In genomic region chr12:102704457-102705198, GRCm38 (mm10) we compare ENCODE assay signal across 8 mouse cellular contexts. TPM values are rescaled to one million over a fixed set of nuclear protein-coding genes. Genes with fewer than 3 reads are reported as not detected.
DNase-seq lines count a peak whose midpoint lies in the region; TF ChIP-seq lines count a peak whose summit lies in the region.

Gene Itpk1, minus strand, starts transcription at chr12:102704930.

- H3K4me3 ChIP-seq in MEL (ENCODE audit: control insufficient read depth in 1 of 2, insufficient read depth in 1 of 2, low read depth in 2 of 2, low read length in 2 of 2), result peak within 1 kb of the TSS; percentile 93 to 98
- peak within 1 kb of the TSS; percentile 70 for H3K4me3 ChIP-seq in erythroblast, embryonic 14.5 days (replicated peaks)
- peak within 1 kb of the TSS; percentile 84 for H3K4me3 ChIP-seq in hindbrain, embryonic 10.5 days

- H3K9me3 ChIP-seq in MEL (replicated peaks; ENCODE audit: insufficient read depth, low read length), result no peaks in the 10 kb centered on the region
- H3K9me3 ChIP-seq in erythroblast, embryonic 14.5 days (ENCODE audit: control insufficient read depth, low read length), result no peaks in the 10 kb centered on the region
- H3K9me3 ChIP-seq in hindbrain, embryonic 10.5 days, result no peaks in the 10 kb centered on the region

- peak; percentile 31 to 49; a peak in 2 of 4 replicates for TF ChIP-seq POLR2A in MEL (IDR thresholded peaks at IDR 0.05; ENCODE audit: control insufficient read depth in 1 of 2, insufficient read depth in 1 of 2, low read depth in 1 of 2, low read length in 2 of 2, poor library complexity in 1 of 2)

- H3K27me3 ChIP-seq in MEL (ENCODE audit: control insufficient read depth in 1 of 2, insufficient read depth in 2 of 2, low read length in 2 of 2), result no peaks in the 10 kb centered on the region
- H3K27me3 ChIP-seq in erythroblast, embryonic 14.5 days (ENCODE audit: control insufficient read depth), result peaks cover 30% of the 10 kb centered on the region
- peaks cover 22% of the 10 kb centered on the region; the same call in 1 of the 2 replicates for H3K27me3 ChIP-seq in hindbrain, embryonic 10.5 days (ENCODE audit: insufficient read depth, poor library complexity, severe bottlenecking)

- TF ChIP-seq EP300 in MEL (IDR thresholded peaks at IDR 0.05; ENCODE audit: low read depth in 1 of 2, low read length in 2 of 2), result no peak

- 1% methylated on average over 100 of the region's 105 CpGs for WGBS in hindbrain, embryonic 10.5 days

- H3K4me1 ChIP-seq in MEL (ENCODE audit: control insufficient read depth in 1 of 2, insufficient read depth in 2 of 2, low read length in 2 of 2), result peaks cover 9 to 20% of the 10 kb centered on the region in 2 experiments
- H3K4me1 ChIP-seq in erythroblast, embryonic 14.5 days (ENCODE audit: control insufficient read depth), result peaks cover 38% of the 10 kb centered on the region
- H3K4me1 ChIP-seq in hindbrain, embryonic 10.5 days (replicated peaks), result peaks cover 68% of the 10 kb centered on the region

- DNase-seq in MEL (ENCODE audit: low read depth, low spot score), result peak; percentile 52
- peak; percentile 54 for DNase-seq in brain, embryonic 18.5 days (ENCODE audit: low read depth, low spot score)
- peak; percentile 64 for DNase-seq in hindbrain, embryonic 10.5 days (ENCODE audit: low spot score)
- DNase-seq in layer of hippocampus, postnatal 25 days (ENCODE audit: extremely low spot score in 1 of 2, low spot score in 1 of 2), result peak; percentile 41 to 53
- peak; percentile 50 for DNase-seq in lung, postnatal 25 days (ENCODE audit: low spot score)
- peak; percentile 68 for DNase-seq in retina, embryonic 14.5 days (ENCODE audit: low spot score)
- DNase-seq in yolk sac, embryonic 10.5 days (ENCODE audit: low spot score), result peak; percentile 63

- TF ChIP-seq CTCF in MEL (IDR thresholded peaks at IDR 0.05 in 2 of 3, conservative IDR thresholded peaks at IDR 0.05 in 1 of 3; ENCODE audit: control insufficient read depth in 1 of 3, insufficient read depth in 1 of 3, low read depth in 2 of 3, low read length in 3 of 3, poor library complexity in 1 of 3, severe bottlenecking in 1 of 3), result no peak

- peak within 1 kb of the TSS; percentile 84 for H3K9ac ChIP-seq in MEL (ENCODE audit: control insufficient read depth, low read depth, low read length, poor library complexity, severe bottlenecking)

- H3K27ac ChIP-seq in MEL (ENCODE audit: control insufficient read depth, low read depth, low read length), result peak within 1 kb of the TSS; percentile 62
- H3K27ac ChIP-seq in hindbrain, embryonic 10.5 days, result peak within 1 kb of the TSS; percentile 93

- peaks cover 0 to 5% of the 10 kb centered on the region in 2 experiments; a peak in 2 of 4 replicates for H3K36me3 ChIP-seq in MEL (ENCODE audit: control insufficient read depth in 1 of 2, insufficient read depth in 2 of 2, low read length in 2 of 2)
- H3K36me3 ChIP-seq in erythroblast, embryonic 14.5 days (ENCODE audit: control insufficient read depth), result no peaks in the 10 kb centered on the region
- 0 out of 2 replicates have a peak, but pooled peaks cover 4% of the 10 kb centered on the region for H3K36me3 ChIP-seq in hindbrain, embryonic 10.5 days

- TF ChIP-seq RAD21 in MEL (IDR thresholded peaks at IDR 0.05; ENCODE audit: low read depth, low read length), result no peak

- peaks cover 26% of the 10 kb centered on the region for H3K79me2 ChIP-seq in MEL (ENCODE audit: control insufficient read depth, insufficient read depth, low read length, poor library complexity)

TF ChIP-seq in MEL, 35 proteins besides CTCF, POLR2A, EP300 and RAD21:
- no peak; the same call in 1 of the 2 replicates for TF ChIP-seq MAZ (IDR thresholded peaks at IDR 0.05; ENCODE audit: low read depth, low read length)
- peak; percentile 53 for TF ChIP-seq NELFE (IDR thresholded peaks at IDR 0.05; ENCODE audit: low read depth, low read length)
- 0 out of 2 replicates have a peak, but pooled peaks have one; percentile 25 for TF ChIP-seq NRF1 (IDR thresholded peaks at IDR 0.05; ENCODE audit: insufficient read depth, low read depth, low read length, poor library complexity, severe bottlenecking)

RNA-seq across cellular contexts. Expression of gene Itpk1, which starts in this region (rescaled TPM):
- 10.5 and 12.0 TPM in 2 replicates for total RNA-seq in MEL (2012; rRNA removed)
- polyA plus RNA-seq in MEL (2012; ENCODE audit: insufficient read depth in 1 of 2, insufficient read length in 2 of 2, low read depth in 1 of 2, low replicate concordance in 2 of 2, missing spikeins in 1 of 2), result 10 to 100 TPM in 1 of 2 experiments, not detected in 1; 25.7 TPM
- 0.17 and 0.24 TPM in 2 replicates for polyA plus RNA-seq in erythroblast, embryonic 14.5 days (2012)
- polyA plus RNA-seq in hindbrain, embryonic 10.5 days (2016; fragmentation: Nextera tagmentation; extraction: Ambion mirVana), result 20.5 and 29.2 TPM in 2 replicates
- 10 to 100 TPM; 56.4 to 66.2 TPM for total RNA-seq in layer of hippocampus, postnatal 25 days (2021)

Comparison
In these comparisons a context has a peak if more than half of its experiments do, and no peak if none do; other contexts are left out.
1. Peak in every context shown above with its lines: DNase-seq, H3K4me3 ChIP-seq and H3K27ac ChIP-seq.